Mouse (Mus musculus) gastrocnemius, postnatal 36 days (tissue): ENCODE data around the gene Slamf9. TPM values are rescaled to one million over a fixed set of nuclear protein-coding genes. Genes with fewer than 3 reads are reported as not detected.
A peak's percentile ranks its signal among the peaks of the same experiment; 100 is the strongest.

ENCODE experiments used
- DNase-seq, 2 experiments: peaks; one replicate each; pipeline ENCODE4 v3.0.0; 2022
- intact Hi-C: fragments of 180-260 bp; cut with DNase I; formaldehyde crosslinking; loops from one replicate; pipeline ENCODE4 v1.15.1; 2025
- total RNA-seq, 2 experiments: library from RNA; stranded (reverse); gene quantifications; 2 replicates each; pipeline ENCODE4 v1.2.3; 2021

Gene Slamf9
- total RNA-seq, 2 experiments from 2014 or later, result 0.20 to 0.33 TPM

- intact Hi-C loops, result no loop called here
- no peak for DNase-seq
Observed at GRCm38 (mm10) chr1:172487859-172488258, 12.7 kb downstream of the Slamf9 start.

- no peak for DNase-seq
- intact Hi-C loops, result no loop called here
Observed at GRCm38 (mm10) chr1:172488831-172489230, 13.7 kb downstream of the Slamf9 start.

GRCm38 (mm10) chr1:172489585-172490250 is 14.6 kb downstream of the Slamf9 start:
- no peak for DNase-seq
- intact Hi-C loops, result loop anchor here (1.0 kb wide), 1 partner anchor 77 kb away; no protein-coding TSS in a partner anchor

GRCm38 (mm10) chr1:172490261-172490661 is 15.1 kb downstream of the Slamf9 start:
- intact Hi-C loops, result loop anchor here (1.0 kb wide), 1 partner anchor 78 kb away; no protein-coding TSS in a partner anchor
- peak; percentile 87 to 88 for DNase-seq

GRCm38 (mm10) chr1:172492047-172492446 is 16.9 kb downstream of the Slamf9 start:
- intact Hi-C loops, result no loop called here

GRCm38 (mm10) chr1:172493516-172493915 is 18.4 kb downstream of the Slamf9 start:
- no peak for DNase-seq
- intact Hi-C loops, result no loop called here

More at GRCm38 (mm10) chr1:172492047-172492446, 16.9 kb downstream of the Slamf9 start:
- DNase-seq, result no peak

- intact Hi-C loops, result no loop called here
- DNase-seq, result no peak
Observed at GRCm38 (mm10) chr1:172496030-172496429, 20.9 kb downstream of the Slamf9 start.

GRCm38 (mm10) chr1:172497428-172497827 is 22.3 kb downstream of the Slamf9 start:
- intact Hi-C loops, result no loop called here
- no peak for DNase-seq

- intact Hi-C loops, result no loop called here
Observed at GRCm38 (mm10) chr1:172499765-172500441, 24.7 kb downstream of the Slamf9 start, which contains the start of gene Tagln2. Tagln2 (plus strand) TSS chr1:172500047.

GRCm38 (mm10) chr1:172500451-172501370 is 25.6 kb downstream of the Slamf9 start:
- intact Hi-C loops, result no loop called here
- peak; percentile 63 to 69 for DNase-seq

More at GRCm38 (mm10) chr1:172499765-172500441, 24.7 kb downstream of the Slamf9 start, which contains the start of gene Tagln2:
- DNase-seq, result peak; percentile 87

- intact Hi-C loops, result no loop called here
- peak; percentile 63 to 69 for DNase-seq
Observed at GRCm38 (mm10) chr1:172501371-172502144, 26.4 kb downstream of the Slamf9 start.

GRCm38 (mm10) chr1:172502145-172503110 is 27.3 kb downstream of the Slamf9 start:
- no peak for DNase-seq
- intact Hi-C loops, result no loop called here

GRCm38 (mm10) chr1:172503111-172503997 is 28.2 kb downstream of the Slamf9 start:
- intact Hi-C loops, result no loop called here
- DNase-seq, result no peak

GRCm38 (mm10) chr1:172504756-172505155 is 29.6 kb downstream of the Slamf9 start:
- DNase-seq, result no peak
- intact Hi-C loops, result no loop called here

GRCm38 (mm10) chr1:172507001-172507400 is 31.8 kb downstream of the Slamf9 start:
- intact Hi-C loops, result no loop called here
- DNase-seq, result no peak

- intact Hi-C loops, result no loop called here
- DNase-seq, result no peak
Observed at GRCm38 (mm10) chr1:172507701-172508100, 32.5 kb downstream of the Slamf9 start.

- no peak for DNase-seq
- intact Hi-C loops, result no loop called here
Observed at GRCm38 (mm10) chr1:172508172-172508571, 33.0 kb downstream of the Slamf9 start.

GRCm38 (mm10) chr1:172509235-172509634 is 34.1 kb downstream of the Slamf9 start:
- intact Hi-C loops, result no loop called here
- no peak for DNase-seq
